Comparison of ENCODE assay signal across 9 mouse cellular contexts in the genomic region with DNA sequence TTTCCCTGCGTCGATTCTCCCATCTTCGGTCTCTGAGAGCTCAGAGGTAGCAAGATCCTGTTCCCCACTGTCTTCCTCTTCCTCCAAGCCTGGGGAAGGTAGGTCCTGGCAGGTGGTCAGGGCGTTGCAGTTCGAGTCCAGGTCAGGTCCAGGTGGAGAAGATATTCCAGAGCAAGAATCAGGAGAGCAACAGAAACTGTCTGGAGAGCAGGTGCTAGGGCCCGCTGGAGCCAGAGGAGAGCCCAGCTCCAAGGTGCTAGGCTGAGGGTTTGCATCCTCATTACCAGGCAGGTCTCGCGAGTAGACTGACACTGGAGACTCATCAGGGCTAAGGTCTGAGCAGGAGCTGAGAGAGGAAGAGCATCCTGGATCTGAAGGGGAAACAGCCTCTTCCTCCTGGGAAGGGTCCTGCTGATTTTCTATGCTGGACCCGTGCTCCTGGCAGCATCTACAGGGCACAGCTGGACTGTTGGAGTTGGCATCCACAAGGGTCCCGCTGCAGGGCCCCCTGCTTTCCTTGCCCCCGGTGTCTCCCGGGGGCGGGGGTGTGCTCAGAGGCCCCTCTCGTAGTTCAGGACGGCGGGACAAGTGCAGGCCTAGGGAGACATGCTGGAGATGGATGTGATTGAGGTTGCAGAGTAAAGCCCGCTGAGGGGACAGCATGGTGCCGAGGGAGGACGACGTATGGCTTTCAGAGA. TPM values are rescaled to one million over a fixed set of nuclear protein-coding genes. Genes with fewer than 3 reads are reported as not detected.
DNase-seq lines count a peak whose midpoint lies in the region; ATAC-seq lines count a peak whose summit lies in the region.
"Had no signal": no experiment of that assay in that cellular context is flagged by ENCODE, and none has a peak within 500 bp of the region (broad histone marks: within the 10 kb centered on the region; RNA-seq: fewer than 3 reads in every experiment).

No protein-coding gene starts in this region.

- H3K27me3 ChIP-seq in heart, embryonic 12.5 days (replicated peaks), result peaks cover 31% of the 10 kb centered on the region
- peaks cover 4% of the 10 kb centered on the region; the same call in 1 of the 2 replicates for H3K27me3 ChIP-seq in forebrain, embryonic 15.5 days
- H3K27me3 ChIP-seq in midbrain, embryonic 12.5 days, result peaks cover 53% of the 10 kb centered on the region

- no peak for ATAC-seq in heart, embryonic 12.5 days (ENCODE audit: insufficient number of reproducible peaks, low FRiP score)
- no peak for ATAC-seq in forebrain, embryonic 15.5 days (replicated peaks)
- ATAC-seq in midbrain, embryonic 12.5 days (ENCODE audit: low FRiP score, low read depth), result no peak

- H3K4me1 ChIP-seq in heart, embryonic 12.5 days (replicated peaks), result peaks cover 33% of the 10 kb centered on the region
- H3K4me1 ChIP-seq in forebrain, embryonic 15.5 days, result peaks cover 35% of the 10 kb centered on the region
- H3K4me1 ChIP-seq in midbrain, embryonic 12.5 days, result peaks cover 43% of the 10 kb centered on the region

- H3K4me2 ChIP-seq in heart, embryonic 12.5 days, result peak overlapping the region; percentile 97
- peak overlapping the region; percentile 83 for H3K4me2 ChIP-seq in forebrain, embryonic 15.5 days (replicated peaks)
- H3K4me2 ChIP-seq in midbrain, embryonic 12.5 days (replicated peaks), result peak overlapping the region; percentile 94

- no peaks in the 10 kb centered on the region for H3K9me3 ChIP-seq in heart, embryonic 12.5 days (replicated peaks)
- H3K9me3 ChIP-seq in forebrain, embryonic 15.5 days, result no peaks in the 10 kb centered on the region
- no peaks in the 10 kb centered on the region for H3K9me3 ChIP-seq in midbrain, embryonic 12.5 days

- H3K9ac ChIP-seq in heart, embryonic 12.5 days, result peak overlapping the region; percentile 70; the same call in 1 of the 2 replicates
- peak overlapping the region; percentile 76 for H3K9ac ChIP-seq in forebrain, embryonic 15.5 days (replicated peaks)
- H3K9ac ChIP-seq in midbrain, embryonic 12.5 days (replicated peaks), result peak overlapping the region; percentile 83

- 11% methylated on average over 20 of the region's 20 CpGs for WGBS in heart, embryonic 12.5 days
- WGBS in forebrain, embryonic 15.5 days, result 13% methylated on average over 20 of the region's 20 CpGs
- 8% methylated on average over 20 of the region's 20 CpGs for WGBS in midbrain, embryonic 12.5 days

- DNase-seq in heart, adult 18-20 months, result no peak
- peak; percentile 66 for DNase-seq in MN1 (ENCODE audit: low spot score)
- no peak for DNase-seq in right cerebral cortex, postnatal 25 days
- DNase-seq in urinary bladder, postnatal 10 days (ENCODE audit: low spot score), result no peak
- no peak for DNase-seq in spleen, adult 12 weeks (ENCODE audit: low spot score)

- no peak overlapping the region for H3K27ac ChIP-seq in heart, embryonic 12.5 days (ENCODE audit: poor library complexity, severe bottlenecking)
- peak overlapping the region; percentile 50; the same call in 1 of the 2 replicates for H3K27ac ChIP-seq in forebrain, embryonic 15.5 days (replicated peaks)
- H3K27ac ChIP-seq in midbrain, embryonic 12.5 days (replicated peaks), result peak overlapping the region; percentile 71
- H3K27ac ChIP-seq: macrophage had no signal

- peak overlapping the region; percentile 60 for H3K4me3 ChIP-seq in heart, embryonic 12.5 days
- peak overlapping the region; percentile 81 for H3K4me3 ChIP-seq in forebrain, embryonic 15.5 days
- peak overlapping the region; percentile 66 for H3K4me3 ChIP-seq in midbrain, embryonic 12.5 days

- H3K36me3 ChIP-seq in heart, embryonic 12.5 days, result peaks cover 31% of the 10 kb centered on the region
- peaks cover 40% of the 10 kb centered on the region for H3K36me3 ChIP-seq in forebrain, embryonic 15.5 days
- peaks cover 47% of the 10 kb centered on the region for H3K36me3 ChIP-seq in midbrain, embryonic 12.5 days

RNA-seq across cellular contexts. Expression of a gene that starts 1.2 kb away (rescaled TPM):
- 10.1 and 10.5 TPM in 2 replicates for polyA plus RNA-seq in heart, embryonic 12.5 days (2016; fragmentation: Nextera tagmentation; extraction: Ambion mirVana)
- total RNA-seq in heart, adult 18-20 months (2021), result 10 to 100 TPM; 25.9 to 30.0 TPM
- 74.8 and 76.2 TPM in 2 replicates for polyA plus RNA-seq in forebrain, embryonic 15.5 days (2015; fragmentation: Nextera tagmentation; extraction: Ambion mirVana)
- polyA plus RNA-seq in midbrain, embryonic 12.5 days (2016; fragmentation: Nextera tagmentation; extraction: Ambion mirVana), result 49.8 and 50.9 TPM in 2 replicates

RNA-seq across cellular contexts. Expression of a gene that starts 8.9 kb away (rescaled TPM):
- polyA plus RNA-seq in heart, embryonic 12.5 days (2016; fragmentation: Nextera tagmentation; extraction: Ambion mirVana), result not detected in 2 replicates
- not detected for total RNA-seq in heart, adult 18-20 months (2021)
- not detected in 2 replicates for polyA plus RNA-seq in forebrain, embryonic 15.5 days (2015; fragmentation: Nextera tagmentation; extraction: Ambion mirVana)
- polyA plus RNA-seq in midbrain, embryonic 12.5 days (2016; fragmentation: Nextera tagmentation; extraction: Ambion mirVana), result 0.13 TPM in 1 of 2 replicates, not detected in the other
- polyA plus RNA-seq: macrophage had no signal

RNA-seq across cellular contexts. Expression of a gene that starts 9.8 kb away (rescaled TPM):
- polyA plus RNA-seq in heart, embryonic 12.5 days (2016; fragmentation: Nextera tagmentation; extraction: Ambion mirVana), result 130 and 136 TPM in 2 replicates
- 10 to 100 TPM; 24.2 to 25.6 TPM for total RNA-seq in heart, adult 18-20 months (2021)
- 364 and 375 TPM in 2 replicates for polyA plus RNA-seq in forebrain, embryonic 15.5 days (2015; fragmentation: Nextera tagmentation; extraction: Ambion mirVana)
- 307 and 361 TPM in 2 replicates for polyA plus RNA-seq in midbrain, embryonic 12.5 days (2016; fragmentation: Nextera tagmentation; extraction: Ambion mirVana)

RNA-seq across cellular contexts. Expression of a gene that starts 44.0 kb away (rescaled TPM):
- polyA plus RNA-seq in heart, embryonic 12.5 days (2016; fragmentation: Nextera tagmentation; extraction: Ambion mirVana), result 1.7 and 2.8 TPM in 2 replicates
- not detected for total RNA-seq in heart, adult 18-20 months (2021)
- polyA plus RNA-seq in forebrain, embryonic 15.5 days (2015; fragmentation: Nextera tagmentation; extraction: Ambion mirVana), result 0.06 and 0.10 TPM in 2 replicates
- polyA plus RNA-seq in midbrain, embryonic 12.5 days (2016; fragmentation: Nextera tagmentation; extraction: Ambion mirVana), result 0.26 and 0.33 TPM in 2 replicates
- polyA plus RNA-seq: macrophage had no signal
